Mouse (Mus musculus) bone marrow, adult 2 months (tissue): ENCODE data around the gene Slc41a2. TPM values are rescaled to one million over a fixed set of nuclear protein-coding genes. Genes with fewer than 3 reads are reported as not detected.

Source experiments
- H3K27ac ChIP-seq: fragments of 200-500 bp; 2 replicates; pipeline ENCODE4 v1.5.1; 2012; ENCODE audit warnings: low read depth, mild to moderate bottlenecking, control low read depth, inconsistent platforms, low read length; ENCODE audit not compliant: control insufficient read depth, poor library complexity, insufficient read depth
- H3K4me1 ChIP-seq: fragments of 200-500 bp; 2 replicates; pipeline ENCODE4 v1.6.1; 2011; ENCODE audit warnings: low read length; ENCODE audit not compliant: control insufficient read depth, insufficient read depth
- H3K4me3 ChIP-seq: fragments of 200-500 bp; replicated peaks from 2 replicates; pipeline ENCODE3; 2011; ENCODE audit warnings: mild to moderate bottlenecking, low read depth, low read length, control low read depth; ENCODE audit not compliant: control insufficient read depth
- CTCF ChIP-seq: fragments of 200-500 bp; IDR thresholded peaks from 2 replicates; pipeline ENCODE4 v1.5.1; 2011; ENCODE audit warnings: low read length, control low read depth; ENCODE audit not compliant: control insufficient read depth, insufficient read depth
- POLR2A ChIP-seq: fragments of 200-500 bp; IDR thresholded peaks from 2 replicates; pipeline ENCODE4 v1.6.1; 2011; ENCODE audit warnings: low read depth, mild to moderate bottlenecking, control low read depth, low read length, borderline replicate concordance; ENCODE audit not compliant: control insufficient read depth
- WGBS: fragments of 180-500 bp; shearing (Covaris S2); methylation state at CpG from one replicate; pipeline ENCODE4 v1.1.7; 2018; 5-methylcytosine and 5-hydroxymethylcytosine counted together
- polyA plus RNA-seq: library from polyadenylated mRNA; stranded (reverse); fragments of >200 nt; gene quantifications from 2 replicates; pipeline ENCODE4 v1.2.4, GENCODE M21; 2011; ENCODE audit warnings: low replicate concordance; ENCODE audit not compliant: missing spikeins, insufficient read depth, insufficient read length

Gene Slc41a2
- polyA plus RNA-seq, 1 experiment = 2.0 TPM

GRCm38 (mm10) chr10:83186984-83187383 lies 150.7 kb downstream of the Slc41a2 start:
- Histone ChIP-seq H3K27ac (no peak overlapping the region), H3K4me3 (no peak overlapping the region), H3K4me1 (peaks cover 7% of the 10 kb centered on the region)
- TF ChIP-seq CTCF = no peak
- TF ChIP-seq POLR2A = no peak
- WGBS = 67% methylated on average over 5 of the region's 5 CpGs

GRCm38 (mm10) chr10:83186167-83186566 lies 151.5 kb downstream of the Slc41a2 start:
- no peak overlapping the region for H3K4me3 ChIP-seq
- 80% methylated on average over 8 of the region's 8 CpGs for WGBS
- peaks cover 7% of the 10 kb centered on the region for H3K4me1 ChIP-seq
- TF ChIP-seq CTCF (no peak), POLR2A (no peak)
- no peak overlapping the region for H3K27ac ChIP-seq

- WGBS = 87% methylated on average over 6 of the region's 6 CpGs
- peaks cover 7% of the 10 kb centered on the region for H3K4me1 ChIP-seq
Observed at GRCm38 (mm10) chr10:83185121-83185520, 152.6 kb downstream of the Slc41a2 start.

GRCm38 (mm10) chr10:83184480-83185069 lies 153.1 kb downstream of the Slc41a2 start:
- H3K4me1 ChIP-seq = peaks cover 7% of the 10 kb centered on the region
- no peak overlapping the region for H3K4me3 ChIP-seq
- WGBS = 4% methylated on average over 7 of the region's 7 CpGs
- H3K27ac ChIP-seq = peak overlapping the region; percentile 3
- TF ChIP-seq POLR2A (no peak), CTCF (no peak)

More at GRCm38 (mm10) chr10:83185121-83185520, 152.6 kb downstream of the Slc41a2 start:
- no peak overlapping the region for H3K27ac ChIP-seq
- TF ChIP-seq CTCF (no peak), POLR2A (no peak)
- H3K4me3 ChIP-seq = no peak overlapping the region

- no peak for TF ChIP-seq CTCF
- TF ChIP-seq POLR2A = no peak
- 31% methylated on average over 12 of the region's 12 CpGs for WGBS
- H3K4me1 ChIP-seq = peaks cover 7% of the 10 kb centered on the region
- H3K27ac ChIP-seq = peak overlapping the region; percentile 5; the same call in 1 of the 2 replicates
- H3K4me3 ChIP-seq = no peak overlapping the region
Observed at GRCm38 (mm10) chr10:83183634-83184479, 153.8 kb downstream of the Slc41a2 start.

GRCm38 (mm10) chr10:83182573-83182960 lies 155.1 kb downstream of the Slc41a2 start:
- no peak for TF ChIP-seq POLR2A
- TF ChIP-seq CTCF = peak; percentile 67
- WGBS = 62% methylated on average over 8 of the region's 8 CpGs
- no peak overlapping the region for H3K27ac ChIP-seq
- no peak overlapping the region for H3K4me3 ChIP-seq
- peaks cover 7% of the 10 kb centered on the region for H3K4me1 ChIP-seq

GRCm38 (mm10) chr10:83181831-83182572 lies 155.7 kb downstream of the Slc41a2 start:
- H3K4me1 ChIP-seq = peaks cover 7% of the 10 kb centered on the region
- TF ChIP-seq POLR2A (no peak), CTCF (no peak)

More at GRCm38 (mm10) chr10:83181831-83182572, 155.7 kb downstream of the Slc41a2 start:
- WGBS = 74% methylated on average over 15 of the region's 15 CpGs
- Histone ChIP-seq H3K27ac (no peak overlapping the region), H3K4me3 (no peak overlapping the region)

Other genes starting within 250 kb of the Slc41a2 start
- gene D10Wsu102e, start 22.3 kb upstream of the Slc41a2 start, polyA plus RNA-seq = 0.25 and 0.50 TPM in 2 replicates
- gene Aldh1l2, start 196.3 kb upstream of the Slc41a2 start, polyA plus RNA-seq = 3.0 TPM in 1 of 2 replicates, not detected in the other
- 2.9 and 6.6 TPM in 2 replicates for gene Washc4, start 205.9 kb upstream of the Slc41a2 start, polyA plus RNA-seq